Mouse (Mus musculus) limb, embryonic 15.5 days (tissue): Measurements from ENCODE around the gene Clcf1. TPM values are rescaled to one million over a fixed set of nuclear protein-coding genes. Genes with fewer than 3 reads are reported as not detected.

Source experiments
- ATAC-seq: fragments of 200-750 bp; cut with Nextera tagmentation; 2 replicates; pipeline ENCODE4 v1.8.0; 2017; ENCODE audit warnings: low read depth, moderate TSS enrichment; ENCODE audit not compliant: insufficient number of reproducible peaks, low FRiP score, low TSS enrichment
- H3K27ac ChIP-seq: fragments of 300-500 bp; sonication (generic); 2 replicates; pipeline ENCODE4 v1.5.1; 2015; ENCODE audit warnings: moderate library complexity, mild to moderate bottlenecking, inconsistent platforms
- H3K27me3 ChIP-seq: fragments of 300-500 bp; sonication (generic); 2 replicates; pipeline ENCODE4 v1.6.1; 2015; ENCODE audit warnings: inconsistent platforms
- H3K36me3 ChIP-seq: fragments of 300-500 bp; sonication (generic); 2 replicates; pipeline ENCODE4 v1.6.1; 2015; ENCODE audit warnings: inconsistent platforms
- H3K4me1 ChIP-seq: fragments of 300-500 bp; sonication (generic); 2 replicates; pipeline ENCODE4 v1.6.1; 2015; ENCODE audit warnings: inconsistent platforms
- H3K4me2 ChIP-seq: fragments of 300-500 bp; sonication (generic); 2 replicates; pipeline ENCODE4 v1.6.1; 2015; ENCODE audit warnings: mild to moderate bottlenecking, inconsistent platforms
- H3K4me3 ChIP-seq: fragments of 300-500 bp; sonication (generic); 2 replicates; pipeline ENCODE4 v1.5.1; 2015; ENCODE audit warnings: mild to moderate bottlenecking, inconsistent platforms
- H3K9ac ChIP-seq: fragments of 300-500 bp; sonication (generic); 2 replicates; pipeline ENCODE4 v1.6.1; 2015; ENCODE audit warnings: inconsistent platforms
- H3K9me3 ChIP-seq: fragments of 300-500 bp; sonication (generic); 2 replicates; pipeline ENCODE4 v1.6.1; 2016; ENCODE audit warnings: inconsistent platforms
- WGBS: fragments of 180-500 bp; shearing (Covaris S2); methylation state at CpG from one replicate; pipeline ENCODE4 v1.1.7; 2015; 5-methylcytosine and 5-hydroxymethylcytosine counted together
- polyA plus RNA-seq: library from polyadenylated mRNA; unstranded; fragments of >200 nt; fragmentation: Nextera tagmentation; extraction: Ambion mirVana; gene quantifications from 2 replicates; pipeline ENCODE4 v1.2.1, GENCODE M21; 2015

The Clcf1 gene
- polyA plus RNA-seq, 1 experiment from 2014 or later, result 8.1 TPM

DNA sequence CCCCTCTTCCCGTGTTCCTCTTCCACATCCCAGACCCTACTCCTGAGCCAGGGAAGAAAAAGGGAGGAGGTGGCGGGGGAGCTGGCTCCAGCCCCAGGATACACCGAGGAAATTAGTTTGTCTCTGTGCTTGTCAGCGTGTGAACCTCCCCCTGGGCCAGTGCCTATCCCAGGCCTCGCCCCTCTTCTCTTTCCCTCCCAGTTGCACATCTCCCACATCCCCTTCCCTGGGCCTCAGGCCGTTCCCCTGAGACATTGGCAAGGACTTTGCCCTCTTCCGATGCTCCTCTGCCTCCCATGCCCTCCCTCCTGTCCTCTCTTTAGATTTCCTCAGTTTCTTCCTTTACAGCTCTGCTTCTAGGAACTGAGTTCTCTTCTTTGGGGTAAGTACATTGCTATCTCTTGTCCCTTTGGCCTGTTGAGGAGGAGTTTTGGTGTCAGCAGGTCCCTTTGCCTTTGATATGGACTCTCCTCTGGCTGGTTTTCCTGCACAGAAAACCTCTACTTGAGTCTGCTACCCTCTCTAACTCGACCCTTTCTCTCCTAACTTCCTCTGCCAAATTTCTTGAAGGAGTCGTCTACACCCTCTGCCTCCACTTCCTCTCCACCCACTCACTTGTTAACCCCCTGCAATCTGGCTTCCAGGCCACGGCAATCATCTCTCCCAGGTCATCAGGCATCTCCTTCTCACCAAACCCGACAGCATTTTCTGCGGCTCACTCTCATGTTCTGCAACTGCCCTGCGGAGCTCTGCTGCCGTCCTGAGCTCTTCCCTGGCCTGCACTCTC is 7.1 kb downstream of the Clcf1 start:
- H3K4me1 ChIP-seq, result peaks cover 57% of the 10 kb centered on the region
- no peaks in the 10 kb centered on the region for H3K9me3 ChIP-seq
- peak overlapping the region; percentile 69 for H3K27ac ChIP-seq
- 0 out of 2 replicates have a peak overlapping the region, but pooled peaks have one; percentile 7 for H3K4me2 ChIP-seq
- no peaks in the 10 kb centered on the region for H3K27me3 ChIP-seq
- no peak overlapping the region; the same call in 1 of the 2 replicates for H3K4me3 ChIP-seq
- ATAC-seq, result no peak
- 0 out of 2 replicates have a peak overlapping the region, but pooled peaks have one; percentile 1 for H3K9ac ChIP-seq
- WGBS, result 27% methylated on average over 14 of the region's 14 CpGs
- H3K36me3 ChIP-seq, result peaks cover 15% of the 10 kb centered on the region

DNA sequence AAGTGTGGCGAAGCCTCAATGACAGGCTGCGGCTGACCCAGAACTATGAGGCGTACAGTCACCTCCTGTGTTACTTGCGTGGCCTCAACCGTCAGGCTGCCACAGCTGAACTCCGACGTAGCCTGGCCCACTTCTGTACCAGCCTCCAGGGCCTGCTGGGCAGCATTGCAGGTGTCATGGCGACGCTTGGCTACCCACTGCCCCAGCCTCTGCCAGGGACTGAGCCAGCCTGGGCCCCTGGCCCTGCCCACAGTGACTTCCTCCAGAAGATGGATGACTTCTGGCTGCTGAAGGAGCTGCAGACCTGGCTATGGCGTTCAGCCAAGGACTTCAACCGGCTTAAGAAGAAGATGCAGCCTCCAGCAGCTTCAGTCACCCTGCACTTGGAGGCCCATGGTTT is 8.1 kb downstream of the Clcf1 start:
- Histone ChIP-seq H3K9me3 (no peaks in the 10 kb centered on the region), H3K27ac (no peak overlapping the region), H3K4me2 (no peak overlapping the region), H3K4me1 (peaks cover 47% of the 10 kb centered on the region), H3K4me3 (no peak overlapping the region), H3K36me3 (peaks cover 15% of the 10 kb centered on the region), H3K9ac (no peak overlapping the region), H3K27me3 (no peaks in the 10 kb centered on the region)
- no peak for ATAC-seq
- 77% methylated on average over 11 of the region's 11 CpGs for WGBS

DNA sequence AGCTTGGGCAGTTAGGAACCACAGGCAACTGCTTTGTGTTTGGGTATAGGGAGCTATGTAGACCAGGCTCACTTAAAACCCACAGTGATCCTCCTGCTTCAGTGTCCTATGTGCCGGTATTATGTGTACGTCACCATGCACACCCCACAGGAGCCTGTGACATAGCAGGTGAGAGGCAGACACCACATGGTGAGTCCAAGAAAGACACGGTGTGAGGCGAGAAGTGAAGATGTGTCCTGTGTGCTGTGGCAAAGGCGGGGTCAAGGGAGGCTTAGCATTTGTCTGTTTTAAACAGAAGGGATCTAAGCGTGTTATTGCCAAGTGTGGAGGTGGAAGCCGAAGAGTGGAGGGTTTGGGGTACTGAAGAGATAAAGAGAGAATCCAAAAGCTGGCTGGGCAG is 12.7 kb downstream of the Clcf1 start:
- Histone ChIP-seq H3K27ac (no peak overlapping the region), H3K4me2 (no peak overlapping the region), H3K9ac (no peak overlapping the region), H3K27me3 (peaks cover 6% of the 10 kb centered on the region), H3K4me3 (no peak overlapping the region), H3K9me3 (no peaks in the 10 kb centered on the region), H3K4me1 (peaks cover 13% of the 10 kb centered on the region), H3K36me3 (peaks cover 12% of the 10 kb centered on the region)
- no peak for ATAC-seq
- WGBS, result 87% methylated on average over 7 of the region's 7 CpGs

DNA sequence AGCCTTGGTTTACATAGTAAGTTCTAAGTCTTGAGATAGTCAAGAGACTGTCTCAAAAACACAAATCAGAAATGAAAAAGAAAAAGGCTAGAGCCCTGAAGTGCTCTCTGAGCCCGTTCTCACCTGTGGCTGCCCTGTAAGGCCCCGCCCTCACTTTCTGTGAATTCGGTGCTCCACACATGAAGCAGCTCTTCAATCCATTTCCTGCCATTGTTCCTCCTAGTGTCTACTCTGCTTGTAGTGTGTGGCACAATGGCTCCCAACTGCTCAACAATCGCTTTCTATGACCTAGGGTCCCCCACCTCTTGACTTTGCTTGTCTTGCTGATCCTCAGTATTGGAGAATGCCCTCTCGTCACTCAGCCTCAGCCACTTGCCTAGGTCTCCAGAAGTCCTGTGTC is 13.4 kb downstream of the Clcf1 start:
- Histone ChIP-seq H3K27ac (no peak overlapping the region), H3K4me1 (peaks cover 12% of the 10 kb centered on the region), H3K27me3 (peaks cover 6% of the 10 kb centered on the region), H3K9me3 (no peaks in the 10 kb centered on the region), H3K9ac (no peak overlapping the region), H3K36me3 (peaks cover 5% of the 10 kb centered on the region), H3K4me3 (no peak overlapping the region), H3K4me2 (no peak overlapping the region)
- 73% methylated on average over 5 of the region's 5 CpGs for WGBS
- no peak for ATAC-seq

DNA sequence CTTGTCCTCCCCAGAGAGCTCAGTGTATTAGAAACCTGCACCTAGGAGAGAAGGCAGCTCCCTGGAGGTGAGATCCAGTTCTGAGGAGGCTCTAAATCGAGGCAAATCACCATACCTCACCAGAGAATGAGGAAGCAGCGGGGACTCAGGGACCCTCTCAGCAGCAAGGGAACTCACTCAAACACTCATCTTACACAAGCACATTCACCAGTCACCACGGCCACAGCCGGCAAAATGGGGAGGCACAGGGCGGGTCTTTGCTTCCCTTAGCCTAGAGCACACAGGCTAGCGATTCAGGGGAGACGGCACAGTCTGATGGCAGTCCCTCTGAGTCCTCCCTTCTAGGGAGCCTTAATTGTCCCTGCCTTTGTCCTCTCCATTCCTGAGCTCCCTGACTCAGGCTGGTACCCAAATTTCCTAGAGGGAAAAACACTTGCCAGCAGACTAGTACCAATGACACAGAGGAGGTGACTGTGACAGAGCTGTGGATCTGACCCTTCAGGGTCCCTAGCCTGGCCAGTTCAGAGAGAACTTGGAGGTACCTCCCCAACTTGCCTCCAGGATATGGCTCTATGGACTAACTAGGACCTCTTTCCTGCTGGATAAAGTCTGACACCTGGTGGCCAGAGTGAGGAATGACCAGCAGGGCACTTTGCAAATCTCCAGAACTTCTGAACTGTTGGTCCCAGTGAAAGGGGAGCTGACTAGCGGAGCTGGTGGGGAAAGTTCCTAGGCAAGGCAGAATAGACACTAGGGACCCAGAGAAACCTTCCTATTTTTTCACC is 14.0 kb downstream of the Clcf1 start:
- no peak overlapping the region for H3K4me3 ChIP-seq
- peaks cover 6% of the 10 kb centered on the region for H3K27me3 ChIP-seq
- H3K4me1 ChIP-seq, result peaks cover 13% of the 10 kb centered on the region
- no peak overlapping the region for H3K27ac ChIP-seq
- 12% methylated on average over 8 of the region's 8 CpGs for WGBS
- no peaks in the 10 kb centered on the region for H3K9me3 ChIP-seq
- H3K9ac ChIP-seq, result no peak overlapping the region
- no peaks in the 10 kb centered on the region for H3K36me3 ChIP-seq
- H3K4me2 ChIP-seq, result no peak overlapping the region
- ATAC-seq, result no peak

DNA sequence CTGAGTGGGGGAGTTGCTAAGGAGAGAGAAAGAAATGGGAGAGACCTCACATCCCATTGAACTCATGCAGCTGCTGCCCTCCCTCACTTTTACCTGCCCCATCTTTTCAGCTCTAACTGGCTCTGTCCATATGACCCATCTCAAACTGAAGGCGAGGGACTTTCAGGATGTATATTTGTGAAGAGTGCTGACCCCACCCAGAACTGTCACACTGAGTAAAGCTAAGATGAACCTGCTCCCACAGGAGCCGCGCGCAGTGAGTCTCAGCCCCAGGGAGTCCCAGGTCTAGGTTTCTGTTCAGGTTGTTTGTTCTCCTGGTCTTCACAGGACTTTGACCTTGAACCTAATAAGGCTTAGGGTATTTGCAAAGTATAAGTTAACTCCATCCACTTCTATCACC is 14.9 kb downstream of the Clcf1 start:
- H3K36me3 ChIP-seq, result no peaks in the 10 kb centered on the region
- no peak for ATAC-seq
- no peak overlapping the region for H3K4me2 ChIP-seq
- H3K27me3 ChIP-seq, result peaks cover 6% of the 10 kb centered on the region
- H3K9me3 ChIP-seq, result no peaks in the 10 kb centered on the region
- no peak overlapping the region for H3K9ac ChIP-seq
- H3K4me1 ChIP-seq, result peaks cover 13% of the 10 kb centered on the region
- H3K27ac ChIP-seq, result no peak overlapping the region
- whole genome bisulfite sequencing, result 76% methylated on average over 4 of the region's 4 CpGs
- H3K4me3 ChIP-seq, result no peak overlapping the region

DNA sequence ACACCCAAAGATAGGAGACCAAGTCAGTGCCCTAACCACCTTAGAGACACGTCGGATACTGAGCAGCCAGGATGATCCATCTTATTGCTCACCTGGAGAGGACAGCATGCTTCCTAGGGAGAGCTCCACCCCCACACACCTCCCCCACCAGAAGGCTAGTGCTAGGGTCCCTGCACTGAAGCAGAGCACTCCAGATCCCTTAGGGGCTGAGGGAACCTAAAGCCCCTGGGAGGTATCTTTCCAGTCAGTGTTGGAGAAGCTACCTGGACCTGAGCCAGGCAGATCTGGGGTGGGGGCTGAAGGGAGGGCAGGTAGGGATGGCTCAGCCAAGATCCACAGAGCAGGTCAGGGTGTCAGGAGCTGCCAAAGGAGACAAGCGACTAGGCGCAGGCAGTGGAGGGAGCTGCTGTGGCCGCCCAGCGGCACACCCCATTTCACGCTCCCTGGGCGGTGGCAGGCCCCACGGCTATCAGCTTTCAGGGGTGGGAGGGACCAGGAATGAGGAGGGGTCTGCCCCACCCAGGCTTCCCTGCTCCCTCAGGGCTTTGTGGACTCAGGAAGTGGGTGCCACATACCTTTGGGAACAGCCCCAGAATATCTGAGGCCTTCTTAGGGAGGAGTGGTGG is 15.5 kb downstream of the Clcf1 start:
- Histone ChIP-seq H3K9ac (no peak overlapping the region), H3K4me1 (peaks cover 13% of the 10 kb centered on the region), H3K4me3 (no peak overlapping the region), H3K27me3 (peaks cover 6% of the 10 kb centered on the region), H3K36me3 (no peaks in the 10 kb centered on the region), H3K27ac (no peak overlapping the region), H3K9me3 (no peaks in the 10 kb centered on the region), H3K4me2 (no peak overlapping the region)
- 27% methylated on average over 9 of the region's 9 CpGs for whole genome bisulfite sequencing
- ATAC-seq, result no peak

DNA sequence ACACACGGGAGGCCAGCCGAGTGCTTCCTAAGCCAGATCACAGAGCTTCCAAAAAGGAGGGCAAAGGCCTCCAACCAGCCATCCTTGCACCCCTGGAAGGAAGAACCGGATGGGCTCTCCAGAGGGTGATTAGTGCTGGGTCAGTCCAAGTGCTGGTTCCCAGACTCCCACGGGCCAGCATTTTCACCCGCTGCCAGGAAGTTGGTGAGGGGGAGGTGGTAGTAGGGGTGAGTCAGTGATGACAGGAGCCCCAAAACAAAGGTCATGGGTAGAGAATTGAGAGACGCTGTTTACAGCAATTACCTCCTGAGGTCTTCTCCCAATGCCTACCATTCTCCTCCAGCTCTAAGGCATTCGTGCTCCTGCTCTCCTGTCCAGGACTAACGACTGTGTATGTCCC is 16.4 kb downstream of the Clcf1 start:
- ATAC-seq, result no peak
- H3K9ac ChIP-seq, result no peak overlapping the region
- WGBS, result 69% methylated on average over 8 of the region's 8 CpGs
- no peaks in the 10 kb centered on the region for H3K9me3 ChIP-seq
- H3K4me1 ChIP-seq, result peaks cover 13% of the 10 kb centered on the region
- no peak overlapping the region for H3K27ac ChIP-seq
- no peak overlapping the region for H3K4me2 ChIP-seq
- no peak overlapping the region for H3K4me3 ChIP-seq
- peaks cover 6% of the 10 kb centered on the region for H3K27me3 ChIP-seq
- no peaks in the 10 kb centered on the region for H3K36me3 ChIP-seq

DNA sequence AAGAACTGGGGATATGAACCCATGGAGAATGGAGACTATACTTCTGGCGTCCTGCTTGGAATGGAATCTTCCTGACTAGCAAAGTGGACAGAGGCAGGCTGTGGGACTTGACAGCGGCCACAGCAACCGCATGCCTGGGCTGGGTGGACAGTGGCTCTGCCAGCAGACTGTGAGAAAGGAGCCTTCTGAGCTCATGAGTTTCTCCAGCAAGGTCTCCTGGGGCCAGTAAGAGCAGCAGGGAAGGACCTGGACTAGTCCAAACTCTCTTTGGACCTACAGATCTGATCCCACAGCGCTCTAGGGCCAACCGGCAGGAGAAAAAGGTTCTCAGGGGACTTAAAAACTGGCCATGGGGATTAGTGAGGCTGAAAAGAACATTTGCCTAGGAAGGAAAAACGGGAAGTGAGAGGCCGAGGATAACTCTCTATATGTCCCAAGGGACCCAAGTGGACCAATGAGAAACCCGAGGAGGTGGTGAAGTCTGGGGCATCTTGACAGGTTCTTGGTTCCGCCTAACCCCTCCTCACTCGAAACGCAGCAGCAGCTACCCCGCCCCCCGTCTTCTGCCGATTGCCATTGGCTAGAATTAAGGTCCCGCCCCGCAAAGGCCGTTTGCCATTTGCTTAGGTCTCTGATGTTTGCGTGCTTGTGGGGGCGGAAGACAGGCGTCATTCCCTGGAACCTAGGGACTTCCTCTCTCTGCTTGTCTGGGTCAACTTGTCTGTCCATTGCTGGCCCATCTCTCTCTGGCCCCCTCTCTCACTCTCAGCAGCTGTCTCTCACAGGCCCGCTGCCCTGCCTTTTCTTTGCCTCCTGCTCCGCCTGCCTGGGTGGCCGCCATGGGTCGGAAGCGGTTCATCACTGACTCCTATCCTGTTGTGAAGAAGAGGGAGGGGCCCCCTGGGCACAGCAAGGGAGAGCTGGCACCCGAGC is 17.5 kb downstream of the Clcf1 start, which contains the start of gene Pold4:
TSS of gene Pold4 (plus strand) at position 647 of the 933 bp plus-strand sequence.
- Histone ChIP-seq H3K4me1 (peaks cover 13% of the 10 kb centered on the region), H3K27me3 (peaks cover 6% of the 10 kb centered on the region), H3K36me3 (no peaks in the 10 kb centered on the region), H3K9ac (peak within 1 kb of the TSS; percentile 48), H3K4me3 (peak within 1 kb of the TSS; percentile 56), H3K27ac (peak within 1 kb of the TSS; percentile 79), H3K9me3 (no peaks in the 10 kb centered on the region), H3K4me2 (peak within 1 kb of the TSS; percentile 77)
- WGBS, result 9% methylated on average over 26 of the region's 26 CpGs
- peak; percentile 83 for ATAC-seq

DNA sequence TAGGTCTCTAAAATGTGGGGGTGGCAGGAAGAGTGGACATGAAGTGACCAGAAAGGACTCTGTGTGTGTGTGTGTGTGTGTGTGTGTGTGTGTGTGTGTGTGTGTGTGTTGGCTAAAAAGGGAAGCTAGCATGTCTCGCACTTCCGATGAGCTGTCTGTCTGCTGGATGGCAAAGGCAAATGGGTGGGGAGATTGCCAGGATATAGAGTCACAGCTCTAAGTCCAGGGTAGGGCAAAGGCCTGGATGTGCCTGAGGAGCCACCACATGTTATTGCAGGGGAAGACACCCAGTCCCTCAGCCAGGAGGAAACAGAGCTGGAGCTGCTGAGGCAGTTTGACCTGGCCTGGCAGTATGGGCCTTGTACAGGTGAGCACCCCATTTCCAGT is 18.1 kb downstream of the Clcf1 start:
- ATAC-seq, result no peak
- H3K36me3 ChIP-seq, result no peaks in the 10 kb centered on the region
- peak overlapping the region; percentile 79 for H3K27ac ChIP-seq
- peak overlapping the region; percentile 56 for H3K4me3 ChIP-seq
- peak overlapping the region; percentile 77 for H3K4me2 ChIP-seq
- peak overlapping the region; percentile 48 for H3K9ac ChIP-seq
- WGBS, result 32% methylated on average over 2 of the region's 2 CpGs
- peaks cover 13% of the 10 kb centered on the region for H3K4me1 ChIP-seq
- no peaks in the 10 kb centered on the region for H3K9me3 ChIP-seq
- peaks cover 6% of the 10 kb centered on the region for H3K27me3 ChIP-seq

DNA sequence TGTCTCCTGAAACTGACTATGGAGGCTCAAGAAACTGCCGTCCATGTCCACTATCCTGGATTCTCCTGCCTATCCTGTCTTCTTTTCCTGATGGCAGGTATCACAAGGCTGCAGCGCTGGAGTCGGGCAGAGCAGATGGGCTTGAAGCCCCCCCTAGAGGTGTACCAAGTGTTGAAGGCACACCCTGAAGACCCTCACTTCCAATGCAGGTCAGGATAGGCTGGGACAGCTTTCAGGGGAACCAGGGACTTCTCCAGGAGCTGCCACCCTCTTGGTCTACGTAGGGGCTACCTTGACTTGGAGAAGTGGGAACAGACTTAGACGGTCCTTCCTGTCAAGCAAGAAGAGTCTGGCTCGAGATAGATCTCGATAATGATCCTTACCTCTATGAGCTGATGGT is 18.6 kb downstream of the Clcf1 start:
- H3K27me3 ChIP-seq, result peaks cover 6% of the 10 kb centered on the region
- no peaks in the 10 kb centered on the region for H3K9me3 ChIP-seq
- ATAC-seq, result no peak
- H3K4me2 ChIP-seq, result peak overlapping the region; percentile 77; the same call in 1 of the 2 replicates
- H3K36me3 ChIP-seq, result no peaks in the 10 kb centered on the region
- 0 out of 2 replicates have a peak overlapping the region, but pooled peaks have one; percentile 4 for H3K9ac ChIP-seq
- H3K27ac ChIP-seq, result 0 out of 2 replicates have a peak overlapping the region, but pooled peaks have one; percentile 79
- peaks cover 13% of the 10 kb centered on the region for H3K4me1 ChIP-seq
- peak overlapping the region; percentile 56; the same call in 1 of the 2 replicates for H3K4me3 ChIP-seq
- 83% methylated on average over 7 of the region's 7 CpGs for WGBS
